Mouse (Mus musculus) neutrophil, adult 83 days (primary cell): Measurements from ENCODE around the gene 2010109A12Rik. TPM values are rescaled to one million over a fixed set of nuclear protein-coding genes. Genes with fewer than 3 reads are reported as not detected.

Experiments used
- total RNA-seq, 2 experiments: library from RNA; stranded (reverse); gene quantifications; one replicate each; pipeline ENCODE4 v1.2.4; 2023

The 2010109A12Rik gene
- 1 to 10 TPM; 1.2 to 4.1 TPM for total RNA-seq

GRCm38 (mm10) chr5:93206109-93207005, at the start of gene 2010109A12Rik, which contains the start of gene Ccni:
Gene 2010109A12Rik, plus strand, starts transcription at chr5:93206518.
Gene Ccni, minus strand, starts transcription at chr5:93206495.

Other genes starting within 250 kb of the 2010109A12Rik start
- gene Sowahb, start 161.5 kb upstream of the 2010109A12Rik start, total RNA-seq = not detected
- 10 to 100 TPM; 36.1 to 36.4 TPM for gene Sept11, start 113.1 kb upstream of the 2010109A12Rik start, total RNA-seq
- gene Ccni, start within 50 bp of the 2010109A12Rik start, total RNA-seq = 100 to 1,000 TPM; 162 to 170 TPM
- gene Ccng2, start 60.7 kb downstream of the 2010109A12Rik start, total RNA-seq = 10 to 100 TPM; 78.3 to 81.7 TPM